Mouse (Mus musculus): Measurements from ENCODE around the gene E130116L18Rik. TPM values are rescaled to one million over a fixed set of nuclear protein-coding genes. Genes with fewer than 3 reads are reported as not detected.

Gene E130116L18Rik
- polyA plus RNA-seq (2015; fragmentation: Nextera tagmentation; extraction: Ambion mirVana): not detected in 2 replicates

DNA sequence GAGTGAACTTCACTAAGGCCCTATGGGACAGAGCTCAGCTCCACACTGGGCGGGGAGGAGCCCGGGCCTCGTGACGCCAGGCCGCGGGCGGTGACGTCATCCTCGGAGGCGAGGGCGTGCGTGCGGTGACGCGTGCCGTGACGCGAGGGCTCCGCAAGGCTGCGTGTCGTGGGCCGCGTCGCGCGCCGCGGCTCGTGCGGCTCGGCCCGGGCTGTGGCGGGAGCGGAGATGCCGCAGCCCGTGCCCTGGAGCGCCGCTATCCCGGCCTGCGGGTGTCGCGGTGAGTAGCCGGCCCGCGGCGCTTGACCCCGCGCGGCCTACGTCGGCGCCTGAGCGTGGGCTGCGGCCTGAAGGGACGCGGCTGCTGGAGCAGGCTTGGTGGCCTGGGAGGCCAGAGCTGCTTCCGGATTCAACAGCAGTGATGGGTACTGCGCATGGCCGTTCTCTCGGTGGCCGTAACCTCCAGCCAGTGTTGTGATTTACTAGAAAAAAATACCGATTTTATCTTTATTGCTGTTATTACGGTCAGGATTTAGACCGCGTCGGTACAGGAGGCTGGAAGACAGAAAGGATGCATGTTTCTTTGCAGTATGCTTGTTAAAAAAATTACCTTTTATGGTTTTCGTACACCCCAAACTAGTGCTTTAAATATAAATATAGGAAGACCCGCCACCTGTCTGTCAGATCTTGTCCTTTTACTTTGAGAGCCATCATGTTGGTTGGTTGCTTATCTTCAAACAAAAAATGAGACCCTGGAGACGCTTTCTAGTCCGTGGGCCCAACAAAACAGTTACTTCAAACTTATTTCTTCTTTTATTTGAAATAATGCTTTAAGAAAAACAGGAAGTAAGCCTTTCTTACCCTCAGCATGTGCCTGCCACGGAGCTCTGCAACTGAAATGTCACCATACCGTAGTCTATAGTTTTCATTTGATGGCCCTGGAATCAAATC lies at the start of gene E130116L18Rik:
TSS of gene E130116L18Rik (minus strand) at position 402 of the 951 bp plus-strand sequence.
- peak; percentile 96 for ATAC-seq (ENCODE audit: borderline replicate concordance, extremely low read depth, low FRiP score, low TSS enrichment)
- peak within 1 kb of the TSS; percentile 77 for H3K4me3 ChIP-seq
- H3K9me3 ChIP-seq: no peaks in the 10 kb centered on the region
- H3K27ac ChIP-seq: peak within 1 kb of the TSS; percentile 88
- H3K9ac ChIP-seq: peak within 1 kb of the TSS; percentile 71
- WGBS: 2% methylated on average over 72 of the region's 72 CpGs
- H3K36me3 ChIP-seq: no peaks in the 10 kb centered on the region
- peak within 1 kb of the TSS; percentile 66 for H3K4me2 ChIP-seq
- no peaks in the 10 kb centered on the region for H3K4me1 ChIP-seq
- H3K27me3 ChIP-seq: no peaks in the 10 kb centered on the region

DNA sequence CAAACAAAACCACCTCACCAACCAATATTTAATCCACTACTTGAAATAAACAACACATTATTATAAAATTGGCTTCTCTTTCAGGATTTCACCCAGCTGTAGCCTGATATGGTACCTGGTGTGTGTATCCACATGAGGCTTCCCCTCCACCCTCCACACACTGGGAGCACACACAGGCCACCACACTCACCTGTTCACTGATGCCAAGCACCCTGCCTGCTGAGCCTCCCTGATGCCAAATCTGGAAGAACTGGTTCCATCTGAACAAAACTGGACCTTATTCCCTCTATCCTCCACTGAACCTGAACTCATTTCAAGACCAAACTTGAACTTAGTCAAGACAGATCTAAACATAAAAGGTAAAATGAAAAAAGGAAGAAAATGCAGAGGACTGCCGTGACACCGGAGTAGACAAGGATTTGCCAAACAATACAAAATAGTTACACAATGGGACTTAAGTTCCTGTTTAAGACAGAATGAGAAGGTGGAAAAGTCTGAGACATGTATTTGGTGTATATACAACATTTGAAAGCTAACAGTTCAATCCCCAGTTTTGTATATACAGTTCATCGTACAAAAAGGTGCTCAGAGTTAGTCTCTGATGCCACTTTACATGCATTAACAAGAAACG lies 45.4 kb upstream of the E130116L18Rik start:
- no peak overlapping the region for H3K9ac ChIP-seq
- no peaks in the 10 kb centered on the region for H3K9me3 ChIP-seq

DNA sequence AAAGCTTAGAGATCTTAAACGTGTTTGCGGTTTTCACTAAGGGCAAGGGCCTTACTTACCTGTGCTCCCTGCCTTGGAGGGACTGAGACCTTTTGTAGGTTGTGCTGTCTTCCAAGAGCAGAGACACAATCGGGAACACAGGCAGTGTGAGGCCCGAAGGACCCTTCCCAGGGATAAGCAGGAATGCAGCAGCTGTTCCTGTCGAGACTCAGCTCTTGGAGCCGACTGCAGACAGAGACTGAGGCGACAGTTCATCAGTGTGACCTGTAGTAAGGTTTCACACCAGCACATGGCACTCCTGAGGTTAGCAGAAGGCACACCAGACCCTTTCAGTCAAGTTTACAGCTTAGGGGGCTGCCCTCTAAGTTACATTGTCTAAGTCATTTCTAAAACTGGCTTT lies 39.3 kb upstream of the E130116L18Rik start:
- no peak overlapping the region for H3K9ac ChIP-seq
- no peaks in the 10 kb centered on the region for H3K9me3 ChIP-seq
- H3K27ac ChIP-seq: no peak overlapping the region
- H3K4me2 ChIP-seq: no peak overlapping the region
- no peaks in the 10 kb centered on the region for H3K27me3 ChIP-seq
- WGBS: 70% methylated on average over 7 of the region's 7 CpGs
- no peak overlapping the region for H3K4me3 ChIP-seq
- peaks cover 42% of the 10 kb centered on the region for H3K36me3 ChIP-seq
- ATAC-seq (ENCODE audit: borderline replicate concordance, extremely low read depth, low FRiP score, low TSS enrichment): no peak
- H3K4me1 ChIP-seq: no peaks in the 10 kb centered on the region

More for the DNA sequence above, 45.4 kb upstream of the E130116L18Rik start:
- Histone ChIP-seq H3K27me3 (no peaks in the 10 kb centered on the region), H3K4me1 (no peaks in the 10 kb centered on the region), H3K36me3 (peaks cover 46% of the 10 kb centered on the region), H3K27ac (no peak overlapping the region), H3K4me2 (no peak overlapping the region), H3K4me3 (no peak overlapping the region)
- WGBS: 87% methylated on average over 4 of the region's 4 CpGs
- ATAC-seq (ENCODE audit: borderline replicate concordance, extremely low read depth, low FRiP score, low TSS enrichment): no peak

DNA sequence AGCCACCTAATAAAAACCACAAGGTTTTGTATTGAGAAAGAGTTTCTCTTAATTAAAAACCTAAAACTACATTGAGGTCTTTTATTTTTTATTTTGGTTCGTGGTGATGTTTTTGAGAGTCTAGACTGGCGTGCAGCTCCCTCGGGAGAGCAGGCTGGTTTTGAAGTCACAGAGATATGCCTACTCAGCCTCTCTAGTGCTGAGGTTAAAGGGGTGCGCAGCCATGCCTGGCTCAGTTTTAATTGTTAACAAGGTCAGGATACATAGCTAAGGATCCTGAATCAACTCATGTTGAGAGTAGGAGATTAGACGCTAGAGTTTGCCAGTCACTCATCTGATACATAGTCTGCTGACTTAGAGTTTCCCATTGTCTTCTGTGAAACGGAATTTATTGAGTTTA lies 38.5 kb upstream of the E130116L18Rik start:
- Histone ChIP-seq H3K27ac (no peak overlapping the region), H3K4me1 (no peaks in the 10 kb centered on the region), H3K36me3 (peaks cover 40% of the 10 kb centered on the region), H3K9me3 (no peaks in the 10 kb centered on the region), H3K4me3 (no peak overlapping the region), H3K9ac (no peak overlapping the region), H3K4me2 (no peak overlapping the region), H3K27me3 (no peaks in the 10 kb centered on the region)
- WGBS: 84% methylated on average over 6 of the region's 6 CpGs
- ATAC-seq (ENCODE audit: borderline replicate concordance, extremely low read depth, low FRiP score, low TSS enrichment): no peak

DNA sequence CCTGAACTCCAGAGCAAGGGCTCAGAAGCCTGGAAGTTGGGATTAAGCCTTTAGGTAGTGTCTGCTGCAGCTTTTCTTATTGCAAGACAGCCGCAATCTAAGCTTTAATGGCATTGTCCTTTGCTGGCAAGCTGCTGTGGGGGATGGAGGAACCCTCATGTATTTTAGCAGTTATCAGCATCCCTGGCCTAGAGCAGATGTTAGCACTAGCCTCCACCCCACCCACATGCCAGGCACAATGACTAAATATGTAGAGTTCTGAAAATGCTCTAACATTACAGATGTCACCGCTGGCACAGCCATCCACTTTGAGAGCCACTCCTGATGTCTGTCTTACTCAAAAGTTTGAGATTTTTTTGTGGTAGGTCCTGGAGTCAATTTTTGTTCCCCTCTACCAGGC lies 33.7 kb upstream of the E130116L18Rik start:
- Histone ChIP-seq H3K4me1 (0 out of 2 replicates have a peak, but pooled peaks cover 4% of the 10 kb centered on the region), H3K4me3 (no peak overlapping the region), H3K9me3 (no peaks in the 10 kb centered on the region), H3K4me2 (no peak overlapping the region), H3K36me3 (peaks cover 31% of the 10 kb centered on the region), H3K27ac (no peak overlapping the region), H3K9ac (no peak overlapping the region), H3K27me3 (no peaks in the 10 kb centered on the region)
- 84% methylated on average over 2 of the region's 2 CpGs for WGBS
- ATAC-seq (ENCODE audit: borderline replicate concordance, extremely low read depth, low FRiP score, low TSS enrichment): no peak

DNA sequence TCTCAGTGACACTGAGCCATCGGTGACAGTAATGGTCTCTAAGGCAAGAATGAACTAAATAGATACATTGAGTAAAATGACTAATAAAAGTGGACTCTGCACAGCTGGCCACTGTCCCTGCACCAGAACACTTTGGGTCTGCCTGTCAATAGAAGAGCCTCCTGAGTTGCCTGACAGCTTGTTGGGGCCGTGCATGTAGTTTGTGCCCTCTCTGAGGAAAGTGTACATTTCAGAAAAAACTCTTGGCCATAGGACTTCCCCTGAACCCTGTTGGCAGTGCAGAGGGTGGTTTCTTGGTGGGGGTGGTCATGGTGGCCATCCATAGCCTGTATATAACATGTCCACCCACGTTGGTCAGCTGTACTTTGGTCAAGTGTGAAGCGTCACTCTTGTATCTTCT lies 31.5 kb upstream of the E130116L18Rik start:
- WGBS: 87% methylated on average over 4 of the region's 4 CpGs

DNA sequence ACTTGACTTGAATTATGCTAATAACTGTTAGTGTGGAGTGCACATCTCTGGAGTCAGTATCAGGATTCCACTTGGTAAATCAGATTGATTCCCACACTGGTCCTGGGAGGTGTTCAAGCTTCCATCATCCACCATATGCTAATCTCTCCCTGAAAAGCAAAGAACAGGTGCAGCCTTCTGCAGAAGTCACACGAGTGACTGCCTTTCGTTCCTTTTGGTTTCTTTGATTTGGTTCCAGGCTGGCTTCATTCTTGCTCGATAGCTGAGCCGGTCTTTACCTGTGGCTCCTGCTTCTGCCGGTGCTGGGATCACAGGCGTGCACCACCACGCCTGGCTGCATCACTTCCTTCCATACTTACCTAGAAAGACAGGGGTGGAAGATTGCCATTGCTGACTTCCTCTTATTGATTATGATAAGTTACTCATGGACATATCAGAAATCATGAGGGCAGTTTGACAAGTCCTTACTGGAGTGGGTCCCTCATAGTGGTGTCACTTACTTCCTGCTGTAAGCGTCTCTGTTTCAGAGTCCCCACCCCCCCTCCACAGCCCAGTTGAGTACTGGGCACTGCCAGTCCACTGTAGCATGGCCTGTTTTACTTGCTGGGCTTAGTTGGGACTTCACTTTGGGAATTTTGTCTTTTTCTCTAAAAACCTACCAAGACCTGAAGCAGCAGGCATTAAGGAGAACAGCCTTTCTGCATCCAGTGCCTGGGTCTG lies 30.0 kb upstream of the E130116L18Rik start:
- Histone ChIP-seq H3K27me3 (no peaks in the 10 kb centered on the region), H3K4me3 (no peak overlapping the region), H3K27ac (no peak overlapping the region), H3K9me3 (no peaks in the 10 kb centered on the region), H3K4me1 (0 out of 2 replicates have a peak, but pooled peaks cover 4% of the 10 kb centered on the region), H3K9ac (no peak overlapping the region), H3K36me3 (peaks cover 39% of the 10 kb centered on the region), H3K4me2 (no peak overlapping the region)
- no peak for ATAC-seq (ENCODE audit: borderline replicate concordance, extremely low read depth, low FRiP score, low TSS enrichment)
- 63% methylated on average over 8 of the region's 8 CpGs for WGBS

More for the DNA sequence above, 31.5 kb upstream of the E130116L18Rik start:
- H3K4me1 ChIP-seq: 0 out of 2 replicates have a peak, but pooled peaks cover 4% of the 10 kb centered on the region
- ATAC-seq (ENCODE audit: borderline replicate concordance, extremely low read depth, low FRiP score, low TSS enrichment): no peak
- no peak overlapping the region for H3K4me2 ChIP-seq
- no peaks in the 10 kb centered on the region for H3K9me3 ChIP-seq
- no peak overlapping the region for H3K4me3 ChIP-seq
- no peak overlapping the region for H3K9ac ChIP-seq
- peaks cover 50% of the 10 kb centered on the region for H3K36me3 ChIP-seq
- H3K27ac ChIP-seq: no peak overlapping the region
- H3K27me3 ChIP-seq: no peaks in the 10 kb centered on the region

DNA sequence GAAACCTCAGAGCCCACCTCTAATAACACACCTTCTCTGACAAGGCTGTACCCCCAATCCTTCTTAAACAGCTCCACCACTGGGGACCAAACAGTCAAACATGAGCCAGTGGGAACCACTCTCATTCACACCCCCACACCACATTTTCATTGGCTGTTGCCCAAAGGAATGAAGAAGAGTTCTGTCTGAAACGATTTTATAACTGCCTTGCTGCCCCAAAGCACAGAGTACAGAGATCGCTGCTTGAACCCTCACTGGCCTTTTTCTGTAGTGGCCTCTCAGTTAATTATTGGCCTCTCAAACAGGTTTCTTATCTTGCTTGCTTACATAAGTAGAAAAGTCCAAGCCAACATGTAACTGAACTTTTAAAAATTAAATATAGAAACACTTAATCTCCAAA lies 29.5 kb upstream of the E130116L18Rik start:
- H3K9me3 ChIP-seq: no peaks in the 10 kb centered on the region
- H3K27ac ChIP-seq: 0 out of 2 replicates have a peak overlapping the region, but pooled peaks have one; percentile 3
- H3K4me1 ChIP-seq: 0 out of 2 replicates have a peak, but pooled peaks cover 4% of the 10 kb centered on the region
- no peak; the same call in 1 of the 2 replicates for ATAC-seq (ENCODE audit: borderline replicate concordance, extremely low read depth, low FRiP score, low TSS enrichment)
- no peak overlapping the region for H3K4me3 ChIP-seq
- no peak overlapping the region for H3K4me2 ChIP-seq
- H3K36me3 ChIP-seq: peaks cover 39% of the 10 kb centered on the region
- H3K27me3 ChIP-seq: no peaks in the 10 kb centered on the region
- WGBS: 45% methylated on average over 2 of the region's 2 CpGs
- H3K9ac ChIP-seq: no peak overlapping the region

DNA sequence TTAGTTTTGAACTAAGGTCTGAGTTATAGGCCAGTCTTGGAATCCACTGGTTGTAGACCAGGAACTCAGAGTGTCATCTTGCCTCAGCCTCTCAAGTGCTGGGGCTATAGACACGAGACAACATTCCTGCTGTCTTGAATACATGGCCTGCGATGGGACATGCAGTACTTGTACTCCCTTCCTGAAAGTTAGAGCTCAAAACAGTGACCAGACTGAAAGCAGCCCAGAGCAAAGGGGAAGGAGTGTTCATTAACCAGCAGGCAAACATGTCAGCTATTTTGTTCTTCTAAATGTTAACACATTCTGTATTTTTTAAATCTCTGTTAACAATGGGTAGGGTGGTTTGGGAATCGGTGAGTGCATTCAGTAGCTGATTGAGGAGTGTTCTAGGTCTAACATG lies 24.1 kb upstream of the E130116L18Rik start:
- Histone ChIP-seq H3K9ac (no peak overlapping the region), H3K4me2 (no peak overlapping the region), H3K9me3 (no peaks in the 10 kb centered on the region), H3K4me1 (no peaks in the 10 kb centered on the region), H3K4me3 (no peak overlapping the region), H3K27me3 (no peaks in the 10 kb centered on the region), H3K27ac (no peak overlapping the region), H3K36me3 (peaks cover 19% of the 10 kb centered on the region; the same call in 1 of the 2 replicates)
- WGBS: 64% methylated on average over 3 of the region's 3 CpGs
- no peak for ATAC-seq (ENCODE audit: borderline replicate concordance, extremely low read depth, low FRiP score, low TSS enrichment)

DNA sequence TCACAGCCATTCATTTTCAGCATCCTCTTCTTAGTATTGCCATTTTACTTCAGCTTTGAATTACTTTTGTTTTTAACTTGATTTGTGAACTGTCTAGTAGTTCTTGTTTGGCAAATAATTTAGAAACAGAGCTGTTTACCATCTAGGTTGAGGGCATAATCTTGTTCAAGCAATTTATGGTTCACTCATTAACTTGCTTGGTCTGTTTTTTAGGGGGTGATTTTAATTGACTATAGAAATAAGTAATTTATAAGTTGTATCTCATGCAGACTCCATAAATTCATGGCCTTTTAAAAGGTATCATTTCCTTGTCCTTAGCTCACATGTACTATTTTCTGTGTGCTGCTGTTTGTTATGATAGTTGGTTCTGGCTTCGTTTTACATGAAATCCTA lies 23.5 kb upstream of the E130116L18Rik start:
- Histone ChIP-seq H3K4me1 (no peaks in the 10 kb centered on the region), H3K9me3 (no peaks in the 10 kb centered on the region), H3K36me3 (peaks cover 16% of the 10 kb centered on the region; the same call in 1 of the 2 replicates), H3K27me3 (no peaks in the 10 kb centered on the region), H3K9ac (no peak overlapping the region), H3K4me3 (no peak overlapping the region), H3K27ac (no peak overlapping the region), H3K4me2 (no peak overlapping the region)
- no peak for ATAC-seq (ENCODE audit: borderline replicate concordance, extremely low read depth, low FRiP score, low TSS enrichment)
- WGBS: 73% methylated on average over 1 of the region's 1 CpGs

DNA sequence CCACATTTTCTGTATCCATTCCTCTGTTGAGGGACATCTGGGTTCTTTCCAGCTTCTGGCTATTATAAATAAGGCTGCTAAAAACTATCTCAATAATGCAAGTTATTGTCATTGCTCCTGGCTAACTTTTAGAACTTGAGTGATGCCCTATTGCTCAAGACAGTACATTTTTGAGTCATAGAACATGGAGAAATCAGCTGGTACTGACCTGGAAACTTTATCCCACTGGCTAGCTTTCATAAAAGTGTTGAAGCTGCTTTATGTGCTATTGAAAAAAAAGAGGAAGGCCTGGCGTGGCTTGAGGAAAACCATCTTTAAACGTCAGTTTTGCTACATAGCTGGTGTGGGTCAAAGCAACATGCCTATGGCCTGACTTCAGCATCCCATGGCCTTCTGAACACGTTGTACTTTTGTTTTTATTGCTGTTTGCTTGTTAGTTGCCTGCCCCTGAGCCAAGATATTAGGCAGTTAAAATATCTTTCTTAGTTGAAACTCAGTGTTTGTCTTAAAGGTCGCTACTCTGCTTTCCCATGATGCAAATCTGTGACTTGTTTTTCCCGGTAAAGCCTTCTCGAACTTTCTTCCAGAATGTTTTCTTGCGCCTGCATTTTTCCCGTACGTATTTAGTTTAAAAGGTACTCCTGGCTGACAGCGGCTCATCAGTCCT lies 23.0 kb upstream of the E130116L18Rik start:
- Histone ChIP-seq H3K27me3 (no peaks in the 10 kb centered on the region), H3K4me2 (no peak overlapping the region), H3K27ac (no peak overlapping the region), H3K36me3 (peaks cover 11% of the 10 kb centered on the region; the same call in 1 of the 2 replicates), H3K9me3 (no peaks in the 10 kb centered on the region), H3K4me3 (no peak overlapping the region), H3K9ac (no peak overlapping the region), H3K4me1 (no peaks in the 10 kb centered on the region)
- no peak for ATAC-seq (ENCODE audit: borderline replicate concordance, extremely low read depth, low FRiP score, low TSS enrichment)
- whole genome bisulfite sequencing: 79% methylated on average over 10 of the region's 10 CpGs
